Mouse (Mus musculus) c-Kit-positive CD71-positive TER-119-negative erythroid progenitor cells, embryonic 14.5 days (primary cell): ENCODE data around the gene C1qtnf12.
A peak's percentile ranks its signal among the peaks of the same experiment; 100 is the strongest.

ENCODE experiments used
- DNase-seq: peaks from one replicate; pipeline ENCODE4 v3.0.0-alpha.2; 2013; ENCODE audit warnings: low read depth

The C1qtnf12 gene

DNA sequence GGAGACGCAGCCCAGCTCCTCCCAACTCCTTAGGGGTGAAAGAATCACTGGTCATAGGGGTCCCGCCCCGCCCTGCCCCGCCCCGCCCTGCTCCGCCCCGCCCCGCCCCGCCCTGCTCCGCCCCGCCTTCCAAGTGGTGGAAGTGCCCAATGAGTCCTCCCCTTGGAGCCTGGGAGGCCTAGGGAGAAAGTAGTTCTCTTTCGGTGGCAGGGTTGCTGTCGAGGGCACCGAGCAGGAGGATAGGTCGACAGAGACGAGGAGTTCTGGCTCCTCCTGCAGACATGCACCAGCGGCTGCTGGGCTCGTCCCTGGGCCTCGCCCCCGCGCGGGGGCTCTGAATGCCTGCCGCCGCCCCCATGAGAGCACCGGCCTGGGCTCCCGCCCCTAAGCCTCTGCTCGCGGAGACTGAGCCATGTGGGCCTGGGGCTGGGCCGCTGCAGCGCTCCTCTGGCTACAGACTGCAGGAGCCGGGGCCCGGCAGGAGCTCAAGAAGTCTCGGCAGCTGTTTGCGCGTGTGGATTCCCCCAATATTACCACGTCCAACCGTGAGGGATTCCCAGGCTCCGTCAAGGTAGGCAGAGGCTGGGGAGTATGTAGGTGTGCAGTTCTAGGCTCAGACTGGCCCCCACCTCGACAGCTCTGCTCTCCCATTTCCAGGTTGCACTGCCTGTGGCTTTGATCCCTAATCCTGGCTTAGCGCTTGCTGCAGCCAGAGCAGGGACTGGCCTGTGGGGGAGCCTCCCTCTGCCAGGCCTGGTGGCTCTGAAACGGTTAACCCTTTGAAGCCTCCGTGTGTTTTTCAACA, at the start of gene C1qtnf12:
C1qtnf12 (plus strand) TSS at position 152 of the 805 bp plus-strand sequence.
- DNase-seq: no peak

DNA sequence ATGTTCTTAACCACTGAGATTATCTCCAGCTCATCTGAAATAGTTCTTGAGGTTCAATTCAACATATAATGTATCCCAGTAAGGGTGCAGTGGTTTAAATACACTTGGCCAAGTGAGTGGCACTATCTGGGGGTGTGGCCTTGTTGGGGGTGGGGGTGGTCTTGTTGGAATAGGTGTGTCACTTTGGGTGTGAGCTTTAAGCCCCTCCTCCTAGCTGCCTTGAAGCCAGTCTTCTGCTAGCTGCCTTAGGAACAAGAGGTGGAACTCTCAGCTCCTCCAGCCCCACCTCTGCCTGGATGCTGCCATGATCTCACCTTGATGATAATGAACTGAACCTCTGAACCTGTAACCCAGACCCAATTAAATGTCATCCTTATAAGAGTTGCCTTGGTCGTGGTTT, 30.1 kb upstream of the C1qtnf12 start:
- DNase-seq: no peak

DNA sequence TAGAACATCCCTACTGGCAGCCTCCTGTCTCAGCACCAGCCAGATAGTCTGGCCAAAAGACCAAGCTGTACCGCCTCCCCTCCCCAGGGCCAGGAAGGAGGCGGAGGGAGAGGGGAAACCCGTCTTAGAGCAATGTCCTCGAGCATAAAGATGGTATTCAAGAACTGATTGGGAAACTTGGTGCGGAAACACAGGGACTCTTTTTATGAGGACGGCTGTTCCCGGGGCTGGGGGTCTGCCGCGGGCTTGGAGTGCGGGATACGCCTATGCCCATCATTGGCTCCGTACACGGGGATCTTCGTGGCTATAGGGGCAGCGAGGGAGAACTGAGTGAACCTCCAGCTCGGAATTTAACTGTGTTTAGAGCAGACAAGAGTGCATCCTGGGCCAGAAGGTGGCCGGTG, 19.1 kb upstream of the C1qtnf12 start:
- DNase-seq: no peak

DNA sequence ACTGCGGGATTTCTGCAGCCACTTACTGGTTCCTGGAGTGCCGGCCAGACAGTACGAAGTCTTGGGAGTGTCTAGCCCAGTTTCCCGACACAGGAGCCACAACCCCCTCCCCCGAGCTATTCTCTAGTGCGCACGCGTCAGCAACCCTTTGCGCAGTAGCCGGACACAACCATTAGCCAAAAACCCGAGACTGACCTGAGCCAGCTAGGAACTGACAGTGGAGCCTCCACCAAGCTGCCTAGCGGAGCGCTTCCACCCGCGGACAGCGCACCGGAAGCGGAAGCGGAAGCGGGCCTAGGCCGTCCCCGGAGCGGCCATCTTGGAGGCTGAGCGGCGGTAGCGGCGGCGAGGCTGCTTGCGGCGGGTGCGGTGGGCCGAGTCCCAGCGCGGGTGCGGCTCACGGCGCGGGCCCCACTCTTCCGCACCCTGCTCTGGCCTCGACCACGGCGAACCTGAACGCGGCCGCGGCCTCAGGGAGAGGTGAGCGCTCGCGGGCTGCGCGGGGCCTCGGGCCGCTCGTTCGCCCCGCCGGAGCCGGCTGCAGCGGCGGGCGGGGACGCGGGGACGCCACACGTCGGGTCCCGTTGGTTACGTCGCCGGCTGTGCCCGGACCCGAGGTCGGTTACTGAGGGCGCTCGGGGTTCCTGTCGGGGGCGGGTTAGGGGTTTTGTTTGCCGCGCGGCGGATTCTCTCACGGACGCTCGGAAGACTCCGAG, 18.4 kb upstream of the C1qtnf12 start, which contains the start of gene Ube2j2:
Ube2j2 (plus strand) TSS at position 298 of the 716 bp plus-strand sequence.
- peak; percentile 85 for DNase-seq

DNA sequence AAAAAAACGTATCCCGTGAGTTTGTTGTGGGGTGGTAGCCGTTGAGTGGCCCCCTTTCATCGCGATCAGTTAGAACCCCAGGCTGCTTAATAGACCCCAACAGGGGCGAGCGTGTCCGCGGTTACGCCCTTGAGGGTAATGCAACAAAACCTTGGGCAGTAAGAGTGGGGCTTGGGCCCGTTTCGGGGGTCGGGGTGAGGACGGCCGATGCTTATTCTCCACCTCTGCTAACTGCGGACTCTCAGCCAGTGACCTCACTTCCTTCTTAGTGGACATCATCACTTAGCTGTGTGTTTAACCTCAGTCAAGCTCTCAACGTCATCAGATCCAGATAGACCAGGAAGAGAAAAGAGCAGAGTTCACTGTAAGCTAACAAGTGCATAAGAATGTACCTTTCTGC, 17.8 kb upstream of the C1qtnf12 start:
- DNase-seq: no peak

DNA sequence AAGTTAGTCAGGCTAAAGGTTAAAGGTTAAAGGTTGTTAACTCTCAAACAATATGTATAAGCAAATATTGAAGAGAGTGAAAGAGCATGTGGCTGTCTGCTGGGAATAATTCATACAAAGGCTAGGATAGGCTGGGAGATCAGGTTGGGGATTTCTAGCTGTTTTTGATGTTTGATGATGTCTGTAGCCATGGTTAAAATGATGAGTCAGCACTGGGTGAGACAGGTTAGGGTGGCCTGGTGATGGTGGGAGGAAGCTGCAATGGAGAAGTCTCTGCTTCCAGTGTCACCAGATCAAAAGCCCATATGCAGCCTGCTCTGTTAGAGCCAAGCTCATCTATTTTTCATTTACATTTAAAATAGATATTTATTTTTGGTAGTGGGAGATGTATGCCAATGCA, 15.0 kb upstream of the C1qtnf12 start:
- no peak for DNase-seq

DNA sequence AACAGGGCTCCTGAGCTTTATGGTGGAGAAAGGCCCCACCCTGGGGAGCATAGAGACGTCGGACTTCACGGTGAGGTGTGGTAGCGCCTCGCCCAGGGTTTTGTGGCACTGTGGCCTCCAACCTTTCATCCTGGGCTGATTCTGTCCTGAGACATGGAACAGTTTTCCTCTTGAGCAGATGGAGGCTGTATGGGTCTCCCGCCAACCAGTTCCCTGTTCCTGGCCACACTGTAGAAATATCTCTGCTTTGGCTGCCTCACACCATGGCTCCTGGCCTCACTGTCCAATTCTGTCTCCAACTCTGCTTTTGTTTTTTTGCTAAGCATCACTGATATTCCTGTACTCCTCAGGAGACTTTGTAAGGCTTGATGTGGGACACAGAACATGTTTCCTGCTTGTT, 6.6 kb upstream of the C1qtnf12 start:
- DNase-seq: no peak

DNA sequence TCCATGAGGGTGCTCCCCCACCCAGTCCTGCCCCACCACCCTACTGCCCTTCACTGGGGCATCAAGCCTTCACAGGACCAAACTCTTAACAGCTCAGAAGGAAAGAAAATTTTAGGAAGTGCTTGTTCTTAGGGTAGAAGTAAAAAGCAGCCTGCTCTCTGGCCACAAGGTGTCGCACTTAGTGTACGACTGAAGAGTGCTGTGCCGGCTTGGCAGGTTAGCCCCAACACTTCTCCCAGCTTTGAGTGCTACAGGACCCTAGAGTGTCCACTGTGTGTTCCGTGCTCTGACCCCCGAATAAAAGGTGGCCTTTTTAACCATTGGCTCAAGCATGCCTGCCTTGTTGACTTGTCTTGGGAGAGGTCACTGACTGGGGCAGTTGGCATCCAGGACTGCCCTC, 2.8 kb upstream of the C1qtnf12 start:
- peak; percentile 84 for DNase-seq

DNA sequence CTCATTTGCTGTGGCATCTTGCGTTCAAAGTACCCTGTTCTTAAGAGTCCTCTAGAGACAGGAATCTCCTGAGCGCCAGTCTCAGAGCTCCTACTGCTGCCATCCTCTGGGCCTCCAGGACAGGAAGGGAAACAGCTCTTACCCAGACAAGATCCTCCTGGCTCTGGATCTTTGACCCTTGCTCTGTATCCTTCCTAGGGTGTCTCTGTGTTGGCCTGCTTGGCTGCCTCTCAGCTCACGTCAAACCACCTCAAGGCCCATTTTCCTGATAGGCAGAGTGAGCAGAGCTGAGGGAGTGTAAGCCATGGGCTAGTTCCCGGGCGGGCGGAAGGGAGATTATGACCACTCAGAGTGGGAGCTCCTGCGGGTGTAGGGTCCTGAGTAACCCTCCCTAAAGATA, 988 bp downstream of the C1qtnf12 start:
- DNase-seq: no peak

DNA sequence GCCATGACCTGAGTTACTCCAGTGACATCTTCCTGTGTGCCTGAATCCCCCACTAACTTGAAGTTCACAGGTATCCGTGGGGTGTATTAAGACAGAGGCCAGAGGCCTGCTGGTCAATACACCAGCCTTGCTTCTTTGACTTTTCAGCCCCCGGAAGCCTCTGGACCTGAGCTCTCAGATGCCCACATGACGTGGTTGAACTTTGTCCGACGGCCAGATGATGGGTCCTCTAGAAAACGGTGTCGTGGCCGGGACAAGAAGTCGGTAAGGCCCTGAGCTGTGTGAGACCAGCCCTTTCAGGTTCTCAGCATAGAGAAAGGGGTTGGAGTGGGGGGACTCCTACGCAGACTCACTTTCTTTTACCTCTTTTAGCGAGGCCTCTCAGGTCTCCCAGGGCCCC, 2.3 kb downstream of the C1qtnf12 start:
- no peak for DNase-seq

DNA sequence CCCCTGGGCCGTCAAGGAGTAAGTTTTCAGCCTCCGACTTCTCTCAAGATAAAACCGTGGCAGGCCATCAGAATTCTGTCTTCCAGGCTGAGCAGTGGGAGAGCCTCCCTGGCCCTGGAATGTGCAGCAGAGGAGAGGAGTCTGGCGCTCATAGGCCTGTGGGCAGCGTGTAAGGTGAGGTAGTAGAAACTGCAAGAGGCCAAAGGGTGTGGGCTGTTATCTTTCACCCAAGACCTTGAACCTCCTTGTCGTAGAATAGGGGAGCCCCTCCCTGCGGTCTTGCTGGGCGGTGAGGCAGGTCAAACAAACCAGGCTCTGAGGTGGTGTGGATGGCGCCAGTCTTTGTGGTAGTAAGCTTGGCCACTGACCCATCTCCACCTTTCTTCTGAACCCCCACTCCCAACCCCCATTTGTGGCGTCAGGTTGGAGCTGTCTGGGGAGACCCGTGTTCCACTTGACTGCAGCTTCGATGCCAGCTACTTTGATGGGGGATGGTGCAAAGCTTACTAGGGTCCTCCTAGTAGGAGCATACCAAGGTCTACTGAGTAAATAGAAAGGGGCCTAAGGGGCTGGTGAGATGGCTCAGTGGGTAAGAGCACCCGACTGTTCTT, 7.0 kb downstream of the C1qtnf12 start:
- no peak for DNase-seq

DNA sequence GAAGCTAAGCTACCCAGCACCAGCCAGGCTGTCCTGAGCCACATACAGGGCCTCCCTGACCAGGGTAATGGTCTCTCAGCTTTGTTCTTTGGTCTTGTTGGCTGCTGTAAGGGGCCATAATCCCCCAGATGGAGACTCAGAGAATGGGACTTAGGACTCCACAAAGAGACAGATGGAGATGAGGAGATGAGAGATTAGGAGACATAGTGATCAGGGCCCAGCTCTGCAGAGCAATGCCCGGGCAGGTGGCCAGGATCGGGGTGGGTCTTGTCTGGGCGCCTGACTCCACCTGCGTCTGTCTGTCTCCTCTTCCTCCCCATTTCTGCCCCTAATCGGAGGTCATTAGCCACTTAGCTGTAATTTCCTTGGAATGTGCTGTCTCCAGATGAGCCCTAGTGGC, 8.2 kb downstream of the C1qtnf12 start:
- no peak for DNase-seq

DNA sequence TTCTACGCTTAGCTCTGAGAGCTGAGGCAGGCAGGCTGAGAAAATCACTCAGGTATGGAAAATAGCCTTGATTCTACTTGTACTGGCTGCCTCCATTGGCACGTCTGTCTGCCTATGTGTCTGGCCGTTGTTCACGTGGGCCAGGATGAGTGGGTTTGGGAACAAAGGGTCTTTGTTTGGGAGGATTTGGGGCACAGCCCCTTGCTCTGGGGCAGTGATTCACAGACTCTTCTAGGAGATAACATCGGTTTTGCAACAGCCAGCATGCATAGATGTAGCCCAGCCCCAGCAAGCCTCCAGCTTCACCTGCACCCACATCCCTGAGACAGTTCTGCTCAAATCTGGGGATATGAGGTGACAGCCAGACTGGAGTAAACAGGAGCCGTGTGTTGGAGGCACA, 10.5 kb downstream of the C1qtnf12 start:
- no peak for DNase-seq

DNA sequence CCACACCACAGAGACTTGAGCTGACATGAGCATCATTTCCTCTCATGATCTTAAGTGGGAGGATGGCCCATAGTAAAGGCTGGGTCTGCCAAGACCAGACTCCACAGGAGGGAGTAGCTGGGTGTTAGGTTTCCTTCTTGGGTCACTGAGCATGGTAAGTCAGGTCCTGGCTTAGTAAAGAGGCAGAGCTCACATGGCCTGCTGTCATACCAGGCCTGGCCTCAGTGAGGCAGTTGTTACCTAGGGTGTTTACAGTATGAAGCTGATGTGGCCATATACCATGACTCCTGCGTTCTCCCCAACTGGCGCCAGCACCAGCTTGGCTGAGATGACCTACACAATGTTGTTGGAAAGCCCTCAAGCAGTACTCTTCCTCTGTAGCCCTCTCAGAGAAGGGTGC, 11.1 kb downstream of the C1qtnf12 start:
- DNase-seq: no peak

DNA sequence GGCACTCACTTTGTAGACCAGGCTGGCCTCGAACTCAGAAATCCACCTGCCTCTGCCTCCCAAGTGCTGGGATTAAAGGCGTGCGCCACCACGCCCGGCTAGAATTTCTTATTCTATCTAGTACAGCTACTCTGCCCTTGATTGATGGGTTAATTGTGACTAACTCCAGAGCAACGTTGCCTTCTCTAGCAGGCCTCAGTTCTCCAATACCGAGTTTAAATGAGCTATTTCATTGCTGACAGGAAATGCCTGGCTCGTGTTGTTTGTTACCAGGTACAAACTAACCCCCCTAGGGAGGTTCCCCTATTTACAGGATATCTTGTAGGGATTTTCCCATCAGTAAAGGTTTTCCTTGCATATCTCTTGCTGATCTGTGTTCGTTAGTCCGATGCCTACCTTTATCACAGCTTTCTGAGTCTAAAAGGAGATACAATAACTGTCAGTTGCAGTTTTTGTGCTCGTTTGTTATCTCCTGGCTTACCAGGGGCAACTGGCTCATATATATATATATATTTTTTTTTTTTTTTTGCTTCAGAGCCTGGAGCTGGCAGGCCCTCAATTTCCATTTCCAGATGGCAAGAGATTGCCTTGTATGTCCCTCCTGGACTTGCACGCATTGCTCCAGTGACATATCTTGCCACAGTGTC, 19.4 kb downstream of the C1qtnf12 start:
- DNase-seq: no peak

DNA sequence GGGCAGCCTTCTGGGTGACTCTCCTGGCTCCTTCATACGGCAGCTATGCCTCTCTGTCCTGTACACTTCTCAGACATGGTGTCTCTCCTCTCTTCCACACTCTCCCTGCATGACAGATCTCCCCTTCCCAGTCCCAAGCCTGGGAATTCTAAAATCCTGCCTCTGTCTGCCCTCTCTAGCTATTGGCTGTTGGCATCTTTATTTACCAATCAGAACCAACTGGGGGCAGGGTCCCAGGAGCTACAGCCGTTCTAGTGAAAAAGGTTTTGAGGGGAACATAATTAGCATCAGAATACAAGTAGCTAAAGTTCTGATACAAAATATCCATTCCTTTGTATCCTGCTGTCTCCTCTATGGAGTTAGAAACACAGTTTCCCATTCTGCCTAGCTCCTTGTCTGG, 21.7 kb downstream of the C1qtnf12 start:
- no peak for DNase-seq

DNA sequence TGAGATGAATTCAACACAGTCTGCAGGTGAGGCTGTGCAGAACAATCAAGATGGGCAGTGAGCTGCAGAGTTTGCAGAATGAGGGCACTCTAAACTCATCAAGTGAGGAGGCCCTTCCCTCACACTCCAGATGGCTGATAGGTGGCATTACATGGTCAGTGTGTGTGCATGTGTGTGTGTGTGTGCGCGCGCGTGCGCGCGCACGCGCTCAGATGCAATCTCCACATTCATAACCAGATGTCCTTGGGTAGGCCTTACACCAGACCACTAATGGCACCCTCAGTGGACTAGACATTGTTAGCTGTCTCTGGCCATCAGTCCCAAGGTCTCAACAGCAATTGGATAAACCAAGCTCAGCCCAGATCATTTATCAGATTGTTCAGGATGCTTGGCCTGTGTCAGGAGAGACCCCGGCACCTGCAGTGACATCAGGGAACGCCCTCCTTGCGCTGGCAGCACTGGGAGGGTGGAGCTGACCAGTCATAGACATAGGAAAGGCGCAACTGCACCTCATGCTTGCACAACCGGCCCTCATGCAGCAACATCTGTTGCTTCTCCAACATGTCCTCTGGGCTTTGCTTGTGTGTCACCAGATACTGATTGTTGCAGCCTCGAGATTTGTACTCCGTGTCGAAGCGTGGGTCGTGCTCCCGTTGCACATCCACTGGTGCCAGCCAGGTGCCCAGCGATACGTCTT, 29.2 kb downstream of the C1qtnf12 start:
- no peak for DNase-seq

DNA sequence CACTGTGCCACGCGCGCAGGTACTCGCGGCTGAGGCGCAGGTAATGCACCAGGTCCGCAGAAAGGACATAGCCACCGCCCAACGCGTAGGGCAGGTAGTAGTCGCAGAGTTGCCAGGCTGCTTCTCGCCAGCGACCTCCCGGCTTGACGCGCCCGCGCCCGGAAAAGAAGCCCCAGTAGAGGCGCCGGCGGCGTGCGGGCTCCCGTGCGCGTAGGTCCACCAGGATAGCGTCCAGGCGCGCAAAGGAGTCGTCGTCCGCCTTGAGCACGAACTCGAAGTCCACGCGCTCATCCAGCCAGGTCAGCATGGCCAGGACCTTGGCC, 29.8 kb downstream of the C1qtnf12 start:
- no peak for DNase-seq

DNA sequence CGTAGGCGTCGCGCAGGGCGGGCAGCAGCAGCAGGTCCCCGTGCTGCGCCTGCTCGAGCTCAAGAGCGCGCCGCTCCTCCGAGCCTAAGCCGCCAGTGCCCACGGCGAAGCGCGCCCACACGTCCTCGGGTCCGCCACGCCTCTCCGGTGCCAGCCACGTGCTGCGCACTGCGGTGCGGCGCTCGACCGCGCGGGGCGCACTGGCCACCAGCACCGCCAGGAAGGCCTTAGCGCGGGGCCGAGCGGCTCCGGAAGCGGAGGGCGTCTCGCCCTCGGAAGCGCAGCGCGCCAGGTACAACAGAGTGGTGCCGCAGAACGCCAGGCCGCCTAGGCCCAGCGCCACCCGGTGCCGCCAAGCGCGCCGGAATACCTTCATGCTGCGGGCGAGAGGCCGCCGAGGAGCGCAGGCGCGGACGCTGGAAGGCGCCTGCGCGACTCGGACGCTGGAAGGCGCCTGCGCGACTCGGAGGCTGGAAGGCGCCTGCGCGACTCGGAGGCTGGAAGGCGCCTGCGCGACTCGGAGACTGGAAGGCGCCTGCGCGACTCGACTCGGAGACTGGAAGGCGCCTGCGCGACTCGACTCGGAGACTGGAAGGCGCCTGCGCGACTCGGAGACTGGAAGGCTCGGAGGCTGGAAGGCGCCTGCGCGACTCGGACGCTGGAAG, 30.3 kb downstream of the C1qtnf12 start, which contains the start of the genes B3galt6 and Sdf4:
B3galt6 (minus strand) TSS at position 409 of the 665 bp plus-strand sequence.
Sdf4 (plus strand) TSS at position 632 of the 665 bp plus-strand sequence.
- peak; percentile 82 for DNase-seq

DNA sequence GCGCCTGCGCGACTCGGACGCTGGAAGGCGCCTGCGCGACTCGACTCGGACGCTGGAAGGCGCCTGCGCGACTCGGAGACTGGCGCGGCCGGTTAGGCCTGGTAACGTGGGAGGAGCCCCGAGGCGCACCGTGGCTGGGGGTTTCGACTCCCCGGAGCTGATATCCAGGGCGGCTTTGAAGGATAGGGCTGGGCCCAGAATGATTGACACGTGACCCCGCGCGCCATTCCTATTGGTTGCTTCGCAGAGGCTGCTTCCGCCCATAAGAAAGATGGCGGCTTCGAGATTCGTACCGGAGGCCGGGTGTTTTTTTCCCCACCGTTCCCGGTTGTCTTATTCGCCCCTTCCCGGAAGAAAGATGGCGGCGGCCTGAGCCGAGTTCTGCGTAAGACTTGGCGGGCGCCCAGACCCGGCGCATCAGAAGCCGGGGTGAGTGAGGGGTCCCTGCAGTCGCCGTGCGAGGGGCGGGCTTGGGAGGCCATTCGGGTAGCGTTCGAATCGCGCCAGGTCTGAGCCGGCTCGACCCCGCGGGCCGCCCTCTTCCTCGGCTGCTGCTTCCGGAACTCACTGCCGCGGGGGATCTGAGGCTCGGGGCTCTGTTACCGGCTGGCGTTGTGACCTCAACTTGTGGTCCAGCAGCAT, 30.9 kb downstream of the C1qtnf12 start:
- peak; percentile 91 for DNase-seq

DNA sequence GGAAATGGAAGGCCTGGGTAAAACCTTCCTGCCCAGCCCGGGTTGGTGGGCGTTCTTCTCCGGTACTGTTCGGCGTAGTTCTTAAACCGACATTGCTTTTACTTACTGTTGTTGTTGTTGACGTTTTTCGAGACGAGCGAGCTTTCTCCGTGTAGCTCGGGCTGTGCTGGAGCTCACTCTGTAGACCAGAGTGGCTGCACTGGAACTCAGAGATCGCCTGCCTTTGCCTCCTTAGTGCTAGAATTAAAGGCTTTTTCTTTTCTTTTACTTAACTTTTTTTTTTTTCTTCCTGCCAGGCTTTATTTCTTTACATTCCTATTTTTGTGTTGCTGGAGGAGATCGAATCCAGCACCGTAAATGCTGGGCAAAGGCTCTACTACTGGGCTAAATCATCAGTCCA, 31.5 kb downstream of the C1qtnf12 start:
- no peak for DNase-seq
